Mouse (Mus musculus): ENCODE results near the gene Acoxl.

Gene Acoxl

GRCm38 (mm10) chr2:127838576-127838975 lies at the start of gene Acoxl:
Gene Acoxl, plus strand, starts transcription at chr2:127838876.
- DNase-seq, result no peak

GRCm38 (mm10) chr2:127789138-127789537 lies 49.5 kb upstream of the Acoxl start:
- no peak for DNase-seq

GRCm38 (mm10) chr2:127789651-127790270 lies 48.9 kb upstream of the Acoxl start:
- DNase-seq, result no peak

- DNase-seq, result peak; percentile 82
These were observed 46.6 kb upstream of the Acoxl start, which contains the start of gene Mtln for GRCm38 (mm10) chr2:127791919-127792603. Gene Mtln, minus strand, starts transcription at chr2:127792488.

- DNase-seq, result peak; percentile 98
These were observed 7.1 kb upstream of the Acoxl start, which contains the start of gene Bub1 for GRCm38 (mm10) chr2:127831401-127832102. Gene Bub1, minus strand, starts transcription at chr2:127831865.

GRCm38 (mm10) chr2:127832103-127832832 lies 6.4 kb upstream of the Acoxl start:
- no peak for DNase-seq

- no peak for DNase-seq
These were observed 5.9 kb upstream of the Acoxl start for GRCm38 (mm10) chr2:127832833-127833190.

- no peak for DNase-seq
These were observed 749 bp downstream of the Acoxl start for GRCm38 (mm10) chr2:127839425-127839824.

GRCm38 (mm10) chr2:127841402-127841801 lies 2.7 kb downstream of the Acoxl start:
- no peak for DNase-seq

GRCm38 (mm10) chr2:127842421-127842820 lies 3.7 kb downstream of the Acoxl start:
- no peak for DNase-seq

- no peak for DNase-seq
These were observed 6.8 kb downstream of the Acoxl start for GRCm38 (mm10) chr2:127845346-127845982.

- DNase-seq, result no peak
These were observed 7.3 kb downstream of the Acoxl start for GRCm38 (mm10) chr2:127846008-127846407.

GRCm38 (mm10) chr2:127846571-127846970 lies 7.9 kb downstream of the Acoxl start:
- no peak for DNase-seq

- DNase-seq, result no peak
These were observed 11.7 kb downstream of the Acoxl start for GRCm38 (mm10) chr2:127850371-127850770.

GRCm38 (mm10) chr2:127854332-127854991 lies 15.8 kb downstream of the Acoxl start:
- peak; percentile 10 for DNase-seq

GRCm38 (mm10) chr2:127864381-127864780 lies 25.7 kb downstream of the Acoxl start:
- no peak for DNase-seq

- no peak for DNase-seq
These were observed 42.4 kb downstream of the Acoxl start for GRCm38 (mm10) chr2:127881063-127881462.

GRCm38 (mm10) chr2:127889432-127889831 lies 50.8 kb downstream of the Acoxl start:
- peak; percentile 84 for DNase-seq

- no peak for DNase-seq
These were observed 51.3 kb downstream of the Acoxl start for GRCm38 (mm10) chr2:127889979-127890378.

- DNase-seq, result no peak
These were observed 51.9 kb downstream of the Acoxl start for GRCm38 (mm10) chr2:127890526-127890925.

GRCm38 (mm10) chr2:127891056-127891455 lies 52.4 kb downstream of the Acoxl start:
- DNase-seq, result no peak

GRCm38 (mm10) chr2:127894890-127895289 lies 56.2 kb downstream of the Acoxl start:
- no peak for DNase-seq

All from right cerebral cortex, postnatal 14 days (tissue).